Mouse (Mus musculus): ENCODE measurements at regions not wholly inside any gene's neighbourhood (a gene's known extent, or its start where the extent isn't known, plus 50 kb on each side); places are given as distances from the start of the nearest gene placed in this dataset.

- H3K4me3 ChIP-seq = no peak overlapping the region
- TF ChIP-seq MYOD1 (IDR thresholded peaks at IDR 0.05; ENCODE audit: control insufficient read depth in 1 of 3, insufficient read length in 2 of 3, low read depth in 2 of 3) = no peak
- no peak for TF ChIP-seq POLR2A (IDR thresholded peaks at IDR 0.05; ENCODE audit: insufficient read length, low read depth)
- TF ChIP-seq TCF12 (IDR thresholded peaks at IDR 0.05; ENCODE audit: insufficient read depth, poor library complexity, severe bottlenecking) = no peak
- TF ChIP-seq REST (IDR thresholded peaks at IDR 0.05; ENCODE audit: insufficient read depth, insufficient read length) = no peak
- no peak for TF ChIP-seq POLR2AphosphoS2 (IDR thresholded peaks at IDR 0.05; ENCODE audit: insufficient read length, low read depth)
- no peak for TF ChIP-seq USF1 (IDR thresholded peaks at IDR 0.05; ENCODE audit: low read depth)
- no peak for TF ChIP-seq SRF (IDR thresholded peaks at IDR 0.05; ENCODE audit: control insufficient read depth, insufficient read length, low read depth)
- no peak for TF ChIP-seq MAX (IDR thresholded peaks at IDR 0.05; ENCODE audit: low read depth)
- no peak for TF ChIP-seq CEBPB (IDR thresholded peaks at IDR 0.05; ENCODE audit: insufficient read depth, poor library complexity, severe bottlenecking)
- no peak for TF ChIP-seq TCF3 (IDR thresholded peaks at IDR 0.05; ENCODE audit: insufficient read length, low read depth)
- TF ChIP-seq MYOG (IDR thresholded peaks at IDR 0.05; ENCODE audit: control insufficient read depth in 1 of 3, insufficient read depth in 1 of 3, insufficient read length in 2 of 3, low read depth in 2 of 3) = no peak
- no peak for TF ChIP-seq E2F4 (IDR thresholded peaks at IDR 0.05; ENCODE audit: insufficient read depth)
- H3K27me3 ChIP-seq (ENCODE audit: control insufficient read depth, insufficient read depth, insufficient read length) = no peaks in the 10 kb centered on the region
- no peaks in the 10 kb centered on the region for H3K36me3 ChIP-seq (ENCODE audit: control insufficient read depth, insufficient read depth)
- no peak overlapping the region for H3ac ChIP-seq (ENCODE audit: control insufficient read depth, insufficient read length)
- H3K4me2 ChIP-seq (ENCODE audit: low read depth) = no peak overlapping the region
- no peaks in the 10 kb centered on the region for H3K79me2 ChIP-seq (ENCODE audit: control insufficient read depth, insufficient read depth)
Measured at GRCm38 (mm10) chr1:47217088-47217487, 324.4 kb upstream of the Slc39a10 start.

- H3ac ChIP-seq (ENCODE audit: control insufficient read depth, insufficient read length) = no peak overlapping the region
- no peak overlapping the region for H3K4me3 ChIP-seq
- H3K36me3 ChIP-seq (ENCODE audit: control insufficient read depth, insufficient read depth) = no peaks in the 10 kb centered on the region
- no peak overlapping the region for H3K4me2 ChIP-seq (ENCODE audit: low read depth)
- no peaks in the 10 kb centered on the region for H3K79me2 ChIP-seq (ENCODE audit: control insufficient read depth, insufficient read depth)
- no peaks in the 10 kb centered on the region for H3K27me3 ChIP-seq (ENCODE audit: control insufficient read depth, insufficient read depth, insufficient read length)
- TF ChIP-seq POLR2AphosphoS2 (IDR thresholded peaks at IDR 0.05; ENCODE audit: insufficient read length, low read depth) = no peak
- TF ChIP-seq MYOG (IDR thresholded peaks at IDR 0.05; ENCODE audit: control insufficient read depth in 1 of 3, insufficient read depth in 1 of 3, insufficient read length in 2 of 3, low read depth in 2 of 3) = no peak
Measured at GRCm38 (mm10) chr1:47216419-47217002, 323.9 kb upstream of the Slc39a10 start.

GRCm38 (mm10) chr1:47213476-47213875 lies 320.8 kb upstream of the Slc39a10 start:
- H3K79me2 ChIP-seq (ENCODE audit: control insufficient read depth, insufficient read depth) = no peaks in the 10 kb centered on the region
- H3K36me3 ChIP-seq (ENCODE audit: control insufficient read depth, insufficient read depth) = no peaks in the 10 kb centered on the region
- H3K4me2 ChIP-seq (ENCODE audit: low read depth) = no peak overlapping the region
- no peak overlapping the region for H3ac ChIP-seq (ENCODE audit: control insufficient read depth, insufficient read length)
- TF ChIP-seq MYOG (IDR thresholded peaks at IDR 0.05; ENCODE audit: control insufficient read depth in 1 of 3, insufficient read depth in 1 of 3, insufficient read length in 2 of 3, low read depth in 2 of 3) (no peak), POLR2A (IDR thresholded peaks at IDR 0.05; ENCODE audit: insufficient read length, low read depth) (no peak), TCF12 (IDR thresholded peaks at IDR 0.05; ENCODE audit: insufficient read depth, poor library complexity, severe bottlenecking) (no peak), POLR2AphosphoS2 (IDR thresholded peaks at IDR 0.05; ENCODE audit: insufficient read length, low read depth) (no peak), CEBPB (IDR thresholded peaks at IDR 0.05; ENCODE audit: insufficient read depth, poor library complexity, severe bottlenecking) (no peak), TCF3 (IDR thresholded peaks at IDR 0.05; ENCODE audit: insufficient read length, low read depth) (no peak), MYOD1 (IDR thresholded peaks at IDR 0.05; ENCODE audit: control insufficient read depth in 1 of 3, insufficient read length in 2 of 3, low read depth in 2 of 3) (no peak), REST (IDR thresholded peaks at IDR 0.05; ENCODE audit: insufficient read depth, insufficient read length) (no peak), MAX (IDR thresholded peaks at IDR 0.05; ENCODE audit: low read depth) (no peak), USF1 (IDR thresholded peaks at IDR 0.05; ENCODE audit: low read depth) (no peak), SRF (IDR thresholded peaks at IDR 0.05; ENCODE audit: control insufficient read depth, insufficient read length, low read depth) (no peak), E2F4 (IDR thresholded peaks at IDR 0.05; ENCODE audit: insufficient read depth) (no peak)
- H3K4me3 ChIP-seq = no peak overlapping the region
- no peaks in the 10 kb centered on the region for H3K27me3 ChIP-seq (ENCODE audit: control insufficient read depth, insufficient read depth, insufficient read length)

GRCm38 (mm10) chr1:47193001-47193400 lies 300.3 kb upstream of the Slc39a10 start:
- H3K4me2 ChIP-seq (ENCODE audit: low read depth) = no peak overlapping the region
- no peaks in the 10 kb centered on the region for H3K36me3 ChIP-seq (ENCODE audit: control insufficient read depth, insufficient read depth)
- H3ac ChIP-seq (ENCODE audit: control insufficient read depth, insufficient read length) = no peak overlapping the region
- no peaks in the 10 kb centered on the region for H3K79me2 ChIP-seq (ENCODE audit: control insufficient read depth, insufficient read depth)
- H3K27me3 ChIP-seq (ENCODE audit: control insufficient read depth, insufficient read depth, insufficient read length) = no peaks in the 10 kb centered on the region
- TF ChIP-seq POLR2A (IDR thresholded peaks at IDR 0.05; ENCODE audit: insufficient read length, low read depth) = no peak
- TF ChIP-seq MAX (IDR thresholded peaks at IDR 0.05; ENCODE audit: low read depth) = no peak
- no peak for TF ChIP-seq MYOD1 (IDR thresholded peaks at IDR 0.05; ENCODE audit: control insufficient read depth in 1 of 3, insufficient read length in 2 of 3, low read depth in 2 of 3)
- no peak for TF ChIP-seq USF1 (IDR thresholded peaks at IDR 0.05; ENCODE audit: low read depth)
- TF ChIP-seq SRF (IDR thresholded peaks at IDR 0.05; ENCODE audit: control insufficient read depth, insufficient read length, low read depth) = no peak
- TF ChIP-seq TCF12 (IDR thresholded peaks at IDR 0.05; ENCODE audit: insufficient read depth, poor library complexity, severe bottlenecking) = no peak
- no peak for TF ChIP-seq MYOG (IDR thresholded peaks at IDR 0.05; ENCODE audit: control insufficient read depth in 1 of 3, insufficient read depth in 1 of 3, insufficient read length in 2 of 3, low read depth in 2 of 3)
- no peak for TF ChIP-seq E2F4 (IDR thresholded peaks at IDR 0.05; ENCODE audit: insufficient read depth)
- H3K4me3 ChIP-seq = no peak overlapping the region

GRCm38 (mm10) chr1:47164417-47164816 lies 271.8 kb upstream of the Slc39a10 start:
- H3K27me3 ChIP-seq (ENCODE audit: control insufficient read depth, insufficient read depth, insufficient read length) = no peaks in the 10 kb centered on the region
- H3K4me3 ChIP-seq = no peak overlapping the region
- no peak for TF ChIP-seq POLR2AphosphoS2 (IDR thresholded peaks at IDR 0.05; ENCODE audit: insufficient read length, low read depth)
- no peak for TF ChIP-seq USF1 (IDR thresholded peaks at IDR 0.05; ENCODE audit: low read depth)
- no peak for TF ChIP-seq MYOD1 (IDR thresholded peaks at IDR 0.05; ENCODE audit: control insufficient read depth in 1 of 3, insufficient read length in 2 of 3, low read depth in 2 of 3)
- no peak for TF ChIP-seq E2F4 (IDR thresholded peaks at IDR 0.05; ENCODE audit: insufficient read depth)
- TF ChIP-seq TCF12 (IDR thresholded peaks at IDR 0.05; ENCODE audit: insufficient read depth, poor library complexity, severe bottlenecking) = no peak
- no peak for TF ChIP-seq SRF (IDR thresholded peaks at IDR 0.05; ENCODE audit: control insufficient read depth, insufficient read length, low read depth)
- TF ChIP-seq POLR2A (IDR thresholded peaks at IDR 0.05; ENCODE audit: insufficient read length, low read depth) = no peak
- TF ChIP-seq TCF3 (IDR thresholded peaks at IDR 0.05; ENCODE audit: insufficient read length, low read depth) = no peak
- no peak for TF ChIP-seq MAX (IDR thresholded peaks at IDR 0.05; ENCODE audit: low read depth)
- TF ChIP-seq REST (IDR thresholded peaks at IDR 0.05; ENCODE audit: insufficient read depth, insufficient read length) = no peak
- TF ChIP-seq CEBPB (IDR thresholded peaks at IDR 0.05; ENCODE audit: insufficient read depth, poor library complexity, severe bottlenecking) = no peak
- TF ChIP-seq MYOG (IDR thresholded peaks at IDR 0.05; ENCODE audit: control insufficient read depth in 1 of 3, insufficient read depth in 1 of 3, insufficient read length in 2 of 3, low read depth in 2 of 3) = no peak
- no peak overlapping the region for H3ac ChIP-seq (ENCODE audit: control insufficient read depth, insufficient read length)
- H3K36me3 ChIP-seq (ENCODE audit: control insufficient read depth, insufficient read depth) = no peaks in the 10 kb centered on the region
- no peaks in the 10 kb centered on the region for H3K79me2 ChIP-seq (ENCODE audit: control insufficient read depth, insufficient read depth)
- no peak overlapping the region for H3K4me2 ChIP-seq (ENCODE audit: low read depth)

All from myocyte (in vitro differentiated cells).